Mouse (Mus musculus) heart, embryonic 11.5 days (tissue): Measurements from ENCODE around the gene Soga3. TPM values are rescaled to one million over a fixed set of nuclear protein-coding genes. Genes with fewer than 3 reads are reported as not detected.

Experiments used
- ATAC-seq: fragments of 200-750 bp; cut with Nextera tagmentation; replicated peaks from 2 replicates; pipeline ENCODE4 v1.8.0; 2017; ENCODE audit warnings: moderate library complexity; ENCODE audit not compliant: insufficient number of reproducible peaks, low FRiP score, low TSS enrichment
- H3K27ac ChIP-seq: fragments of 300-500 bp; sonication (generic); 2 replicates; pipeline ENCODE4 v1.5.1; 2014; ENCODE audit warnings: mild to moderate bottlenecking, low read depth, low read length
- H3K27me3 ChIP-seq: fragments of 300-500 bp; sonication (generic); 2 replicates; pipeline ENCODE4 v1.6.1; 2014; ENCODE audit warnings: mild to moderate bottlenecking, low read length, mixed read lengths; ENCODE audit not compliant: control insufficient read depth, insufficient read depth
- H3K36me3 ChIP-seq: fragments of 300-500 bp; sonication (generic); 2 replicates; pipeline ENCODE4 v1.6.1; 2014; ENCODE audit warnings: mild to moderate bottlenecking, low read length, moderate library complexity, mixed read lengths; ENCODE audit not compliant: control insufficient read depth, insufficient read depth
- H3K4me1 ChIP-seq: fragments of 300-500 bp; sonication (generic); 2 replicates; pipeline ENCODE4 v1.6.1; 2014; ENCODE audit warnings: low read length; ENCODE audit not compliant: control insufficient read depth, insufficient read depth
- H3K4me2 ChIP-seq: fragments of 300-500 bp; sonication (generic); 2 replicates; pipeline ENCODE4 v1.6.1; 2014; ENCODE audit warnings: mild to moderate bottlenecking, moderate library complexity
- H3K4me3 ChIP-seq: fragments of 300-500 bp; sonication (generic); 2 replicates; pipeline ENCODE4 v1.5.1; 2014; ENCODE audit warnings: low read depth, low read length
- H3K9ac ChIP-seq: fragments of 300-500 bp; sonication (generic); 2 replicates; pipeline ENCODE4 v1.6.1; 2014; ENCODE audit warnings: mild to moderate bottlenecking, low read depth, low read length, moderate library complexity
- H3K9me3 ChIP-seq: fragments of 300-500 bp; sonication (generic); replicated peaks from 2 replicates; pipeline ENCODE4 v1.6.1; 2016; ENCODE audit warnings: low read length; ENCODE audit not compliant: control insufficient read depth
- WGBS: fragments of 180-500 bp; shearing (Covaris S2); extraction: QIAGEN DNeasy Blood & Tissue Kit; methylation state at CpG from one replicate; pipeline ENCODE4 v1.1.7; 2014; ENCODE audit not compliant: insufficient replicate concordance; 5-methylcytosine and 5-hydroxymethylcytosine counted together
- polyA plus RNA-seq: library from polyadenylated mRNA; unstranded; fragments of >200 nt; fragmentation: Nextera tagmentation; extraction: Ambion mirVana; gene quantifications from 2 replicates; pipeline ENCODE4 v1.2.1, GENCODE M21; 2014

Gene Soga3
- polyA plus RNA-seq, 1 experiment from 2014 or later: 0.73 TPM

- Histone ChIP-seq H3K4me2 (no peak overlapping the region), H3K9me3 (no peaks in the 10 kb centered on the region), H3K27me3 (no peaks in the 10 kb centered on the region), H3K4me3 (no peak overlapping the region), H3K4me1 (no peaks in the 10 kb centered on the region), H3K27ac (no peak overlapping the region), H3K9ac (no peak overlapping the region), H3K36me3 (no peaks in the 10 kb centered on the region)
- no peak for ATAC-seq
- WGBS: 83% methylated on average over 1 of the region's 1 CpGs
These were observed 73.3 kb downstream of the Soga3 start for GRCm38 (mm10) chr10:29216957-29217356.

- no peaks in the 10 kb centered on the region for H3K9me3 ChIP-seq
- no peak overlapping the region for H3K4me2 ChIP-seq
- H3K4me1 ChIP-seq: no peaks in the 10 kb centered on the region
- 72% methylated on average over 2 of the region's 2 CpGs for WGBS
- H3K27me3 ChIP-seq: no peaks in the 10 kb centered on the region
- no peak for ATAC-seq
- H3K4me3 ChIP-seq: no peak overlapping the region
- no peaks in the 10 kb centered on the region for H3K36me3 ChIP-seq
- H3K27ac ChIP-seq: no peak overlapping the region
- H3K9ac ChIP-seq: no peak overlapping the region
These were observed 73.8 kb downstream of the Soga3 start for GRCm38 (mm10) chr10:29217451-29217850.

GRCm38 (mm10) chr10:29225329-29225728, 81.7 kb downstream of the Soga3 start:
- Histone ChIP-seq H3K27ac (no peak overlapping the region), H3K4me2 (no peak overlapping the region), H3K27me3 (no peaks in the 10 kb centered on the region), H3K9me3 (no peaks in the 10 kb centered on the region), H3K4me1 (no peaks in the 10 kb centered on the region), H3K36me3 (no peaks in the 10 kb centered on the region), H3K9ac (no peak overlapping the region), H3K4me3 (no peak overlapping the region)
- no peak for ATAC-seq
- 84% methylated on average over 4 of the region's 4 CpGs for WGBS

GRCm38 (mm10) chr10:29231208-29231607, 87.6 kb downstream of the Soga3 start:
- no peaks in the 10 kb centered on the region for H3K9me3 ChIP-seq
- no peak for ATAC-seq
- H3K9ac ChIP-seq: no peak overlapping the region
- H3K27ac ChIP-seq: no peak overlapping the region
- WGBS: 80% methylated on average over 2 of the region's 2 CpGs
- no peak overlapping the region for H3K4me2 ChIP-seq
- H3K36me3 ChIP-seq: no peaks in the 10 kb centered on the region
- no peaks in the 10 kb centered on the region for H3K4me1 ChIP-seq
- H3K4me3 ChIP-seq: no peak overlapping the region
- no peaks in the 10 kb centered on the region for H3K27me3 ChIP-seq

Other genes starting within 250 kb of the Soga3 start
- not detected in 2 replicates for gene 2310057J18Rik, start 157.5 kb upstream of the Soga3 start, polyA plus RNA-seq
- gene Gm49353, start 55.1 kb downstream of the Soga3 start, polyA plus RNA-seq: not detected in 2 replicates
- 0.34 and 0.35 TPM in 2 replicates for gene 9330159F19Rik, start 67.8 kb downstream of the Soga3 start, polyA plus RNA-seq
- gene Echdc1, start 169.3 kb downstream of the Soga3 start, polyA plus RNA-seq: 27.9 and 29.2 TPM in 2 replicates
- gene Rnf146, start 218.6 kb downstream of the Soga3 start, polyA plus RNA-seq: 25.4 and 44.8 TPM in 2 replicates